Mouse (Mus musculus): ENCODE results near the gene Krtap6-1. TPM values are rescaled to one million over a fixed set of nuclear protein-coding genes. Genes with fewer than 3 reads are reported as not detected.
"Not testable (repeated sequence)": the region's sequence is repeated elsewhere in the genome, so short reads cannot be mapped to it uniquely, and the experiment has no call there.

The Krtap6-1 gene
- polyA plus RNA-seq (2014; fragmentation: Nextera tagmentation; extraction: Ambion mirVana) = not detected in 2 replicates

GRCm38 (mm10) chr16:89031399-89031798 lies at the start of gene Krtap6-1:
Gene Krtap6-1 (plus strand): TSS chr16:89031699.
- H3K27ac ChIP-seq (ENCODE audit: low read depth, low read length); H3K4me1 ChIP-seq (ENCODE audit: control insufficient read depth, insufficient read depth, low read length); H3K4me3 ChIP-seq (ENCODE audit: low read depth, low read length); H3K9me3 ChIP-seq (replicated peaks; ENCODE audit: control insufficient read depth, low read length); H3K9ac ChIP-seq (ENCODE audit: low read depth, low read length); H3K4me2 ChIP-seq; H3K27me3 ChIP-seq (ENCODE audit: control insufficient read depth, insufficient read depth, low read length); H3K36me3 ChIP-seq (ENCODE audit: control insufficient read depth, insufficient read depth, low read length); ATAC-seq (replicated peaks; ENCODE audit: insufficient number of reproducible peaks, low FRiP score, low TSS enrichment): not testable (repeated sequence)
- 84% methylated on average over 3 of the region's 3 CpGs for WGBS (ENCODE audit: insufficient replicate concordance)

- H3K4me2 ChIP-seq = no peak within 1 kb of the TSS
- H3K9ac ChIP-seq (ENCODE audit: low read depth, low read length) = no peak within 1 kb of the TSS
- H3K27me3 ChIP-seq (ENCODE audit: control insufficient read depth, insufficient read depth, low read length) = no peaks in the 10 kb centered on the region
- ATAC-seq (replicated peaks; ENCODE audit: insufficient number of reproducible peaks, low FRiP score, low TSS enrichment) = no peak
- WGBS (ENCODE audit: insufficient replicate concordance) = 76% methylated on average over 5 of the region's 5 CpGs
- no peaks in the 10 kb centered on the region for H3K9me3 ChIP-seq (replicated peaks; ENCODE audit: control insufficient read depth, low read length)
- no peak within 1 kb of the TSS for H3K4me3 ChIP-seq (ENCODE audit: low read depth, low read length)
- H3K36me3 ChIP-seq (ENCODE audit: control insufficient read depth, insufficient read depth, low read length) = no peaks in the 10 kb centered on the region
- H3K27ac ChIP-seq (ENCODE audit: low read depth, low read length) = no peak within 1 kb of the TSS
- no peaks in the 10 kb centered on the region for H3K4me1 ChIP-seq (ENCODE audit: control insufficient read depth, insufficient read depth, low read length)
These were observed 20.8 kb upstream of the Krtap6-1 start, which contains the start of gene Krtap22-2 for GRCm38 (mm10) chr16:89010659-89011058. Gene Krtap22-2 (minus strand): TSS chr16:89010759.

GRCm38 (mm10) chr16:89013973-89014372 lies 17.5 kb upstream of the Krtap6-1 start:
- 89% methylated on average over 3 of the region's 3 CpGs for WGBS (ENCODE audit: insufficient replicate concordance)
- no peak overlapping the region for H3K4me3 ChIP-seq (ENCODE audit: low read depth, low read length)
- no peaks in the 10 kb centered on the region for H3K27me3 ChIP-seq (ENCODE audit: control insufficient read depth, insufficient read depth, low read length)
- no peak overlapping the region for H3K4me2 ChIP-seq
- ATAC-seq (replicated peaks; ENCODE audit: insufficient number of reproducible peaks, low FRiP score, low TSS enrichment) = no peak
- no peaks in the 10 kb centered on the region for H3K36me3 ChIP-seq (ENCODE audit: control insufficient read depth, insufficient read depth, low read length)
- H3K4me1 ChIP-seq (ENCODE audit: control insufficient read depth, insufficient read depth, low read length) = no peaks in the 10 kb centered on the region
- no peaks in the 10 kb centered on the region for H3K9me3 ChIP-seq (replicated peaks; ENCODE audit: control insufficient read depth, low read length)
- H3K9ac ChIP-seq (ENCODE audit: low read depth, low read length) = no peak overlapping the region
- no peak overlapping the region for H3K27ac ChIP-seq (ENCODE audit: low read depth, low read length)

GRCm38 (mm10) chr16:89014984-89015383 lies 16.5 kb upstream of the Krtap6-1 start, which contains the start of gene Gm10229:
Gene Gm10229 (plus strand): TSS chr16:89015284.
- H3K4me3 ChIP-seq (ENCODE audit: low read depth, low read length); ATAC-seq (replicated peaks; ENCODE audit: insufficient number of reproducible peaks, low FRiP score, low TSS enrichment); H3K27me3 ChIP-seq (ENCODE audit: control insufficient read depth, insufficient read depth, low read length); H3K4me2 ChIP-seq; H3K9ac ChIP-seq (ENCODE audit: low read depth, low read length); H3K9me3 ChIP-seq (replicated peaks; ENCODE audit: control insufficient read depth, low read length); H3K27ac ChIP-seq (ENCODE audit: low read depth, low read length); H3K36me3 ChIP-seq (ENCODE audit: control insufficient read depth, insufficient read depth, low read length); H3K4me1 ChIP-seq (ENCODE audit: control insufficient read depth, insufficient read depth, low read length): not testable (repeated sequence)
- WGBS (ENCODE audit: insufficient replicate concordance) = 78% methylated on average over 1 of the region's 3 CpGs

- 77% methylated on average over 2 of the region's 4 CpGs for WGBS (ENCODE audit: insufficient replicate concordance)
- H3K27me3 ChIP-seq (ENCODE audit: control insufficient read depth, insufficient read depth, low read length); ATAC-seq (replicated peaks; ENCODE audit: insufficient number of reproducible peaks, low FRiP score, low TSS enrichment); H3K9ac ChIP-seq (ENCODE audit: low read depth, low read length); H3K4me2 ChIP-seq; H3K36me3 ChIP-seq (ENCODE audit: control insufficient read depth, insufficient read depth, low read length); H3K27ac ChIP-seq (ENCODE audit: low read depth, low read length); H3K4me3 ChIP-seq (ENCODE audit: low read depth, low read length); H3K4me1 ChIP-seq (ENCODE audit: control insufficient read depth, insufficient read depth, low read length); H3K9me3 ChIP-seq (replicated peaks; ENCODE audit: control insufficient read depth, low read length): not testable (repeated sequence)
These were observed 9.9 kb downstream of the Krtap6-1 start, which contains the start of gene Gm10228 for GRCm38 (mm10) chr16:89041372-89041771. Gene Gm10228 (minus strand): TSS chr16:89041472.

- Histone ChIP-seq H3K36me3 (ENCODE audit: control insufficient read depth, insufficient read depth, low read length) (no peaks in the 10 kb centered on the region), H3K27ac (ENCODE audit: low read depth, low read length) (no peak within 1 kb of the TSS), H3K9ac (ENCODE audit: low read depth, low read length) (no peak within 1 kb of the TSS), H3K4me1 (ENCODE audit: control insufficient read depth, insufficient read depth, low read length) (no peaks in the 10 kb centered on the region), H3K4me3 (ENCODE audit: low read depth, low read length) (no peak within 1 kb of the TSS), H3K4me2 (no peak within 1 kb of the TSS), H3K9me3 (replicated peaks; ENCODE audit: control insufficient read depth, low read length) (no peaks in the 10 kb centered on the region), H3K27me3 (ENCODE audit: control insufficient read depth, insufficient read depth, low read length) (no peaks in the 10 kb centered on the region)
- no peak for ATAC-seq (replicated peaks; ENCODE audit: insufficient number of reproducible peaks, low FRiP score, low TSS enrichment)
- 82% methylated on average over 3 of the region's 3 CpGs for WGBS (ENCODE audit: insufficient replicate concordance)
These were observed 16.3 kb downstream of the Krtap6-1 start, which contains the start of gene Krtap6-5 for GRCm38 (mm10) chr16:89047783-89048182. Gene Krtap6-5 (minus strand): TSS chr16:89047883.

GRCm38 (mm10) chr16:89063902-89064301 lies 32.4 kb downstream of the Krtap6-1 start, which contains the start of gene 1110025L11Rik:
Gene 1110025L11Rik (minus strand): TSS chr16:89064002.
- H3K27me3 ChIP-seq (ENCODE audit: control insufficient read depth, insufficient read depth, low read length); H3K4me1 ChIP-seq (ENCODE audit: control insufficient read depth, insufficient read depth, low read length); H3K9ac ChIP-seq (ENCODE audit: low read depth, low read length); H3K27ac ChIP-seq (ENCODE audit: low read depth, low read length); H3K36me3 ChIP-seq (ENCODE audit: control insufficient read depth, insufficient read depth, low read length); H3K4me2 ChIP-seq; H3K4me3 ChIP-seq (ENCODE audit: low read depth, low read length); ATAC-seq (replicated peaks; ENCODE audit: insufficient number of reproducible peaks, low FRiP score, low TSS enrichment); H3K9me3 ChIP-seq (replicated peaks; ENCODE audit: control insufficient read depth, low read length): not testable (repeated sequence)
- WGBS (ENCODE audit: insufficient replicate concordance) = no CpG with 5 or more reads among the region's 2 CpGs

- not testable (repeated sequence) for H3K27me3 ChIP-seq (ENCODE audit: control insufficient read depth, insufficient read depth, low read length); H3K4me3 ChIP-seq (ENCODE audit: low read depth, low read length); H3K4me1 ChIP-seq (ENCODE audit: control insufficient read depth, insufficient read depth, low read length); H3K4me2 ChIP-seq; H3K36me3 ChIP-seq (ENCODE audit: control insufficient read depth, insufficient read depth, low read length); H3K9me3 ChIP-seq (replicated peaks; ENCODE audit: control insufficient read depth, low read length); ATAC-seq (replicated peaks; ENCODE audit: insufficient number of reproducible peaks, low FRiP score, low TSS enrichment); H3K27ac ChIP-seq (ENCODE audit: low read depth, low read length); H3K9ac ChIP-seq (ENCODE audit: low read depth, low read length)
- 64% methylated on average over 2 of the region's 2 CpGs for WGBS (ENCODE audit: insufficient replicate concordance)
These were observed 39.5 kb downstream of the Krtap6-1 start for GRCm38 (mm10) chr16:89071041-89071440.
